Mouse (Mus musculus): Measurements from ENCODE around the gene Trim63.
"Not testable (repeated sequence)": the region's sequence is repeated elsewhere in the genome, so short reads cannot be mapped to it uniquely, and the experiment has no call there.

Trim63 gene

GRCm38 (mm10) chr4:134298626-134299497 is 16.1 kb upstream of the Trim63 start:
- no peak for DNase-seq (ENCODE audit: low read depth)

GRCm38 (mm10) chr4:134299498-134299810 is 15.5 kb upstream of the Trim63 start:
- DNase-seq (ENCODE audit: low read depth) = no peak

DNA sequence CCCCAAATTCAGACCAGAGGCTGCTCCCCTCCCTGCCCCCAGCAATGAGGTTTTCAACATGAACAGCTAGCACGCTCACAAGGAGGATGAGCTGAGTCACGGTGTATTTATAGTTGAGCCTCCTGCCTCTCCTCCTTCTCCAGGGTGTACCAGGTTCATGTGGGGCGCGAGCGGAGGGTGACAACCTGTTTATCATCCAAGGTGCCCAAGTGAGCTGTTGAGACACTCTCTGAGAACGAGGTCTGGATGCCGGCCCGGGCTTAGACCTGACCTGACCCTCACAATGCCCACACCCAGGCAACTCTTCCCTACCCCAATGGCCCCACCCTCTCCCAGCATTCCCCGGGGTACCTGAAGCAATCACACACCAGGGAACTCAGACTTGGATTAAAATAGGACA is 14.6 kb upstream of the Trim63 start:
- DNase-seq (ENCODE audit: low read depth) = no peak

DNA sequence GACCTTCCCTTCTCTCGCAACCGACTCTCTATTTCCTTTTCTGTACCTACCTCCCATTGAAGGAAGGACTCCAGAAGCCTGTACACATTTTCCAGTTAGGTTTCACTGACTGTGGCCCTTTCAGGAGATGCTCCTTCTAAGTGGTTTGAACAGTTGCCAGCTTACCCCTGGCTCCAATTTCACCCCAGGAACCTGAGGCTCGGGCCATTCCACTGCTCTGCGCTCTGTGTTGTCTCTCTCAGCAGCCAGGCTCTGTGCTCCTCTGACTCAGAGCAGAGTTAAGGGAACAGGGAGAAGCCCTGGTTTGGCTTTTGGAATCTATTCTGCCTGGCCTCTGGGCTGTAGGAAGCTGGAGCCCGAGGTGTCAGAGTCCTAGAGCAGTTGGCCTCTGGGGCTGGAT is 12.8 kb upstream of the Trim63 start:
- DNase-seq (ENCODE audit: low read depth) = no peak

DNA sequence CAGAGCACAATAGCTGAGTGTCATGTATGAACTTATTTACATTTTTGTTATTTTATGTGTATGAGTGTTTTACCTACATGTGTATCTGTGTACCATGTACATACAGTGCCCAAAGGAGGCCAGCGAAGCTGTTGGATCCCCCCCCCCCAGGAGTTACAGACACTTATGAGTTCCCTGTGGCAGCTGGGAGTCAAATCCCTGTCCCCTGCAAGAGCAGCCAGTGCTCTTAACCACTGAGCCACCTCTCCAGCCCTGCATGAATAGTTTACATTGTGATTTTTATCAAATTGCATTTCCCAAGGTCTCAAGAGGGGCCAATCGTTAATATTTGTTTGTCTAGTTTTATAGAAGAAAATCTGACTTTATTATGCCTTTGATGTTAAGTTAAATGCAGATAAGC is 8.0 kb upstream of the Trim63 start:
- no peak for DNase-seq (ENCODE audit: low read depth)

- DNase-seq (ENCODE audit: low read depth) = peak; percentile 30
Observed at GRCm38 (mm10) chr4:134307367-134308072, 7.4 kb upstream of the Trim63 start.

DNA sequence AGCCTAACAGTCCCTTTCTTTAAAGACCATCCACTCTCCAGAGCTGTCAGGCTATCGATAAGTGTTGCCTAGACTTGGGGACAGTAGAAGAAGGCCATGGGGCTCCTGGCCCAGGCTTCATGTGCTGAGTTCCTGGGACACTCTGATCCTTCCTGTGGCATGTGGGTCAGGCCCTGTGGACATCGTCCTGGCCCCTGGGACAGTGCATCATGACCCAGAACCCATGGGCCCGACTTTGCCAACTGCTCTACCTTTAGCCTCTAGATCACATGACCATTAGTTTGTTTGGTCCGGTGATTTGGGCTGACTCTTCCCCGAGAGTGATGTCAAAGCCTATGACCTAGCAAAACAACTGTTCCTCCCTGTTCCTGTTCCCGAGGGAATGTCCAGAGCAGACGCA is 4.8 kb upstream of the Trim63 start:
- no peak for DNase-seq (ENCODE audit: low read depth)

- no peak for DNase-seq (ENCODE audit: low read depth)
Observed at GRCm38 (mm10) chr4:134310656-134311055, 4.3 kb upstream of the Trim63 start.

DNA sequence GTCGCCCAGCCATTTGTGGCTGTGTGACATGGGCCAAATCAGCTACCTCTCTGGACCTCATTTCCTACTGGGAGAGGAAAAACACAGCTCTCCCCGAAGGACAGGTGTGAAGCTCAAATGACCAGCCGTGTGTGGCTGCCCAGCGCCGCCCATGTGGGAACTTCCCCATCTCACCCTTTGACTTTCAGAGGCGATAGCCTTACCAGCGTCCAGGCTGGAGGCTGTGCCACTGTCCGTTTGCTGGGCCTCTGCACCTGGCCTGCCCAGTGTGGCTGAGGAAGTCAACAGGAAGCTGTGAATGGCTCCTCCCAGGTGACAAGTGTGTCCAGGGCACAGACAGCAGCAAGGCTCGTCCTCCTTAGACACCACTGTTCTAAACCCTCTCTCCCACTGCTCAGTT is 3.1 kb upstream of the Trim63 start:
- DNase-seq (ENCODE audit: low read depth) = no peak

- DNase-seq (ENCODE audit: low read depth) = no peak
Observed at GRCm38 (mm10) chr4:134312341-134312740, 2.6 kb upstream of the Trim63 start.

DNA sequence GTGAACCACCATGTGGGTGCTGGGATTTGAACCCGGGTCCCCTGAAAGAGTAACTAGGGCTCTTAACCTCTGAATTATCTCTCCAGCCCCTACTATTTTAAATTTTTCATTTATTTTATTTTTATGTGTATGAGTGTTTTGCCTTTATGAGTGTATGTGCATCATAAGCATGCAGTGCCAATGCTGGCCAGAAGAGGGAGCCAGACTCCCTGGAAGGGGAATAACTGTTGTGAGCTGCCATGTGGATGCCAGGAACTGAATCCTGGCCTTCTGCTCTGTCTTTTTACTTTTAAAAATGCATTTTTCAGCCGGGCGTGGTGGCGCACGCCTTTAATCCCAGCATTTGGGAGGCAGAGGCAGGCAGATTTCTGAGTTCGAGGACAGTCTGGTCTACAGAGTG is 2.0 kb upstream of the Trim63 start:
- peak; percentile 21 for DNase-seq (ENCODE audit: low read depth)

DNA sequence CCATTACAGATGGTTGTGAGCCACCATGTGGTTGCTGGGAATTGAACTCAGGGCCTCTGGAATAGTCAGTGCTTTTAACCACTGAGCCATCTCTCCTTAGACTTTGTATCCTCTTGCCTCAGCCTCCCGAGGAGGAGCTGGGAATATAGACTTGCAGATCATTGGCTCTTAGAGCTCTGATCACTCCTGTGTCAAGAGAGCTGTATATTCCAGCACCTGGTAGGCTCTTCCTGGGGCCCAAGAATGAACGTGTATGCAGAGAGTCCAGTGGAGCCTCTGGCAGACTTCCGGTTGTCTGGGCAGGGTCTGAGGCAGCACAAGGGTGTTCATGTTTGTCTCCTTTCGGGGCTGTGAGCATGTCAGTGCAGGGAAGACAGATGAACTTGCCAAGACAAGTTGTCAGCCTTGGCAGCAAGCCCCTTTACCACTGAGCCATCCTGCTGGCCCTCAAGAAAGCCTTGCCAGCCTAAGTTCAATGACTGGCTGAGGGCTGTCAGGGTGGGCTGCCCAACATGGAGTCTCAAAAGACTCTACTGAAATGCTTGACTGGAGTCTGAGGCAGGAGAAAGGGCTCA is 752 bp upstream of the Trim63 start:
- DNase-seq (ENCODE audit: low read depth) = no peak

GRCm38 (mm10) chr4:134315470-134315869 is 550 bp downstream of the Trim63 start:
- no peak for DNase-seq (ENCODE audit: low read depth)

- no peak for DNase-seq (ENCODE audit: low read depth)
Observed at GRCm38 (mm10) chr4:134316390-134316789, 1.5 kb downstream of the Trim63 start.

- DNase-seq (ENCODE audit: low read depth) = no peak
Observed at GRCm38 (mm10) chr4:134319074-134319473, 4.2 kb downstream of the Trim63 start.

GRCm38 (mm10) chr4:134319674-134320073 is 4.8 kb downstream of the Trim63 start:
- DNase-seq (ENCODE audit: low read depth) = no peak

DNA sequence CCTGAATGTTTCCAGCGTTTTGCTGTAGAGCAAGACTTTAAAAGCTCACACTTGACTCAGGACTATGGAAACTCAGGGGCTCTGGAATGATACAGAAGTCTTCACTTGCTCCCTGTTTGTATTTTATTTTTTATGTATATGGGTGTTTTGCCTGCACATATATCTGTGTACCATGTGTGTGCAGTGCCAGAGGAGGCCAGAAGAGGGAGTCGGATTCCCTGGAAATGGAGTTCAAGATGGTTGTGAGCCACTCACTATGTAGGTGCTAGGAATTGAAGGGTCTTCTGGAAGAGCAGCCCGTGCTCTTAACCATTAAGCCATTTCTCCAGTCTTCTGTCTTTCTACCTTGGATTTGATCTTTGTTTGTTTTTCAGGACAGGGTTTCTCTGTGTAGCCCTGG is 6.6 kb downstream of the Trim63 start:
- no peak for DNase-seq (ENCODE audit: low read depth)

DNA sequence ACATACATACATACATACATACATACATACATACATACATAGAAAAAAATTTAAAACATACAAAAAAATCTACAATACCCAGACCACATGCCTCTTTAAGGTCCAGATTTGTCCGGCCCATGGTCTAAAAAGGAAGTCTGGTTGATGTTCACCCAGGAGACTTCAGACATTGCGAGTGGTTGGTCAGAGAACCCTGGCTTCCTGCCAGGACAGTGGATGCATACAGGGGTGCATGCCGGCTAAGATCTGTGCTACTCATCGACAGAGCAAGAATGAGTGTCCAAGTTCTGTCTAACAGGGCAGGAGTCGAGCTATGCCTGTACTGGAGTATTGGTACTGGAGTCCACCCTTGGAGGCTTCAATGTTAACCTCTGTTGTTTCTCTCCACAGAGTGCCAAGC is 9.7 kb downstream of the Trim63 start:
- DNase-seq (ENCODE audit: low read depth) = no peak

- DNase-seq (ENCODE audit: low read depth) = no peak
Observed at GRCm38 (mm10) chr4:134326859-134327530, 12.1 kb downstream of the Trim63 start.

DNA sequence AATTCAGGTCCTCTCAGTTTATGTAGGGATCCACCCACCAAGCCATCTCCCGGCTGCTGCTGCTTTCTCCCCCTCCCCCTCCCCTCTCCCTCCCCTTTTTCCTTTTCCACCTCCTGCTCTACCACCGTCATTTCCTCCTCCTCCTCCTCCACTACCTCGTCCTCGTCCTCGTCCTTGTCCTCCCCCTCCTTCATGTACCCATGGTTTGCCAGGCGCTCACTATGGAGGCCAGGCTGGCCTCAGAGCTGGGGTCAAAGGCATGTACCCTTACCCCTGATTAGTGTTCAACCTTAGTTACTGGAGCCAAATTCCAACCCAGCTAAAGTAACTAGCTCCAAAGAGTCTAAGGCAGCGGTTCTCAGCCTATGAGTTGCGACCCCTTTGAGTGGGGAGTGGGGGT is 13.2 kb downstream of the Trim63 start:
- DNase-seq (ENCODE audit: low read depth) = no peak

GRCm38 (mm10) chr4:134328832-134329231 is 13.9 kb downstream of the Trim63 start:
- DNase-seq (ENCODE audit: low read depth) = no peak

DNA sequence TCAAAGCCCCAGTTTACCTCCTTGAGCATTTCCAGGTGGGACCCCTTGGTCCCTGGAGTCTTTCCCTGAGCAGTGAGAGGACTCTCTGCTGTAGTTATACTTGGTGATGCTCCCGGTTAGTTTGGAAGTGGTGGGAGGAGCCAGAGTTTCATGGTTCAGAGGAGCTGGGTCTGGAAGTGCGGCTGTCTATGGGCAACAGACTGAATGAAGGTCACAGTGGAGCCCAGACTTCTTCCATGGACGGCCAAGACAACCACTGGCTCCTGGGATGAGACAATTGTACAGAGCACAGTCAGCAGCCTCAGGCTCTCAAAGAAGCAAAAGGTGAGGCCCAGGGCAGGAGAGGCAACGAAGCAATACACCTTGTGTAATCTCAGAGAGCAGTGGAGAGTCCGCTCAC is 15.4 kb downstream of the Trim63 start:
- DNase-seq (ENCODE audit: low read depth) = no peak

DNA sequence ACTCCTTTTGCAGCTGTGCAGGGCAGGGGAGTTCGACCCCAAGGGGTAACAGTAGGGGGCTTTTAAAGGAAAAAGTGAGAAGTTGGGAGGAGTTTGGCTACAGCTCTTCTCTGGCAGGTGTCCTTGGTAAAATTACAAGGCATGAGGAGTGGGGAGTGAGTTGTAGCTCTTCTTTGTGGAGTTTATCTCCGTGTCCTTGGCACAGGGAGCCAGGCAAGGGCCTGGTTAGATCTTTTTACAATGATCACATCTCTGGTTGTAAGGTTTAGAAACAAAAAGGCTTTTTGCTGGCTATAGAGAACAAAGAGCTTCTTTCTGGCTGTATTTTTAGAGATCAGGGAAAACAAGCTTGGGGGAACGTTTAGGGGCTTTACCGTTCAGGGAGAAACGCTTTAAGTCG is 26.3 kb downstream of the Trim63 start:
- not testable (repeated sequence) for DNase-seq (ENCODE audit: low read depth)
